Mouse (Mus musculus) adrenal gland (tissue): ENCODE results near the gene Acyp1.
"Not testable (repeated sequence)": the region's sequence is repeated elsewhere in the genome, so short reads cannot be mapped to it uniquely, and the experiment has no call there.

ENCODE experiments used
- intact Hi-C: fragments of 180-260 bp; cut with DNase I; formaldehyde crosslinking; loops from one replicate; pipeline ENCODE4 v1.15.1; 2025

The Acyp1 gene

GRCm38 (mm10) chr12:85284996-85285395 is 3.2 kb downstream of the Acyp1 start:
- intact Hi-C loops: no loop called here

- intact Hi-C loops: no loop called here
These were observed 3.9 kb downstream of the Acyp1 start for GRCm38 (mm10) chr12:85284331-85284730.

- intact Hi-C loops: not testable (repeated sequence)
These were observed 6.5 kb downstream of the Acyp1 start for GRCm38 (mm10) chr12:85281756-85282155.

GRCm38 (mm10) chr12:85280845-85281651 is 7.2 kb downstream of the Acyp1 start:
- intact Hi-C loops: no loop called here

- intact Hi-C loops: no loop called here
These were observed 8.0 kb downstream of the Acyp1 start for GRCm38 (mm10) chr12:85280105-85280844.

GRCm38 (mm10) chr12:85279396-85280080 is 8.7 kb downstream of the Acyp1 start:
- intact Hi-C loops: no loop called here

GRCm38 (mm10) chr12:85278919-85279318 is 9.3 kb downstream of the Acyp1 start:
- intact Hi-C loops: no loop called here

GRCm38 (mm10) chr12:85276273-85276672 is 12.0 kb downstream of the Acyp1 start:
- intact Hi-C loops: no loop called here

GRCm38 (mm10) chr12:85273508-85273907 is 14.7 kb downstream of the Acyp1 start:
- intact Hi-C loops: no loop called here

GRCm38 (mm10) chr12:85271843-85272206 is 16.4 kb downstream of the Acyp1 start:
- intact Hi-C loops: no loop called here

GRCm38 (mm10) chr12:85271132-85271842 is 17.0 kb downstream of the Acyp1 start:
- intact Hi-C loops: no loop called here

GRCm38 (mm10) chr12:85270319-85270718 is 17.9 kb downstream of the Acyp1 start, which contains the start of gene Mlh3:
TSS of gene Mlh3 (minus strand) at chr12:85270599.
- intact Hi-C loops: no loop called here

- intact Hi-C loops: no loop called here
These were observed 18.4 kb downstream of the Acyp1 start for GRCm38 (mm10) chr12:85269821-85270220.

- intact Hi-C loops: no loop called here
These were observed 22.0 kb downstream of the Acyp1 start for GRCm38 (mm10) chr12:85266248-85266647.

- intact Hi-C loops: no loop called here
These were observed 23.3 kb downstream of the Acyp1 start for GRCm38 (mm10) chr12:85264940-85265339.

GRCm38 (mm10) chr12:85264531-85264930 is 23.7 kb downstream of the Acyp1 start:
- intact Hi-C loops: no loop called here

GRCm38 (mm10) chr12:85263190-85263589 is 25.0 kb downstream of the Acyp1 start:
- intact Hi-C loops: no loop called here

- intact Hi-C loops: no loop called here
These were observed 25.7 kb downstream of the Acyp1 start for GRCm38 (mm10) chr12:85262489-85262888.

- intact Hi-C loops: no loop called here
These were observed 31.1 kb downstream of the Acyp1 start for GRCm38 (mm10) chr12:85257008-85257639.

- intact Hi-C loops: no loop called here
These were observed 32.0 kb downstream of the Acyp1 start for GRCm38 (mm10) chr12:85256074-85256751.
